Mouse (Mus musculus): ENCODE measurements around the gene Map4. TPM values are rescaled to one million over a fixed set of nuclear protein-coding genes. Genes with fewer than 3 reads are reported as not detected.
"Not testable (repeated sequence)": the region's sequence is repeated elsewhere in the genome, so short reads cannot be mapped to it uniquely, and the experiment has no call there.

Gene Map4
- polyA plus RNA-seq, 1 experiment from 2014 or later: 53.9 TPM

GRCm38 (mm10) chr9:109971711-109972110 lies 40.5 kb downstream of the Map4 start:
- not testable (repeated sequence) for H3K36me3 ChIP-seq (ENCODE audit: insufficient read depth, low read length); H3K9me3 ChIP-seq (ENCODE audit: low read length); H3K4me2 ChIP-seq (replicated peaks; ENCODE audit: low read depth, low read length); H3K27me3 ChIP-seq (ENCODE audit: insufficient read depth, low read length); H3K4me3 ChIP-seq (ENCODE audit: low read length); H3K27ac ChIP-seq (ENCODE audit: low read length); H3K9ac ChIP-seq (replicated peaks; ENCODE audit: low read length); ATAC-seq (ENCODE audit: low FRiP score, low TSS enrichment)
- WGBS: 96% methylated on average over 5 of the region's 5 CpGs
- peaks cover 11% of the 10 kb centered on the region for H3K4me1 ChIP-seq (ENCODE audit: insufficient read depth, low read length)

GRCm38 (mm10) chr9:109980223-109980622 lies 49.0 kb downstream of the Map4 start:
- not testable (repeated sequence) for H3K27me3 ChIP-seq (ENCODE audit: insufficient read depth, low read length); H3K9ac ChIP-seq (replicated peaks; ENCODE audit: low read length); H3K4me2 ChIP-seq (replicated peaks; ENCODE audit: low read depth, low read length); H3K4me1 ChIP-seq (ENCODE audit: insufficient read depth, low read length); ATAC-seq (ENCODE audit: low FRiP score, low TSS enrichment); H3K9me3 ChIP-seq (ENCODE audit: low read length); H3K4me3 ChIP-seq (ENCODE audit: low read length); H3K27ac ChIP-seq (ENCODE audit: low read length); H3K36me3 ChIP-seq (ENCODE audit: insufficient read depth, low read length)
- WGBS: 91% methylated on average over 4 of the region's 4 CpGs

GRCm38 (mm10) chr9:109985416-109985815 lies 54.2 kb downstream of the Map4 start:
- H3K9ac ChIP-seq (replicated peaks; ENCODE audit: low read length): no peak overlapping the region
- 30% methylated on average over 4 of the region's 4 CpGs for WGBS
- H3K27ac ChIP-seq (ENCODE audit: low read length): no peak overlapping the region
- ATAC-seq (ENCODE audit: low FRiP score, low TSS enrichment): peak; percentile 90
- no peak overlapping the region for H3K4me2 ChIP-seq (replicated peaks; ENCODE audit: low read depth, low read length)
- H3K27me3 ChIP-seq (ENCODE audit: insufficient read depth, low read length): no peaks in the 10 kb centered on the region
- no peaks in the 10 kb centered on the region for H3K4me1 ChIP-seq (ENCODE audit: insufficient read depth, low read length)
- no peak overlapping the region for H3K4me3 ChIP-seq (ENCODE audit: low read length)
- no peaks in the 10 kb centered on the region for H3K9me3 ChIP-seq (ENCODE audit: low read length)
- 0 out of 2 replicates have a peak, but pooled peaks cover 5% of the 10 kb centered on the region for H3K36me3 ChIP-seq (ENCODE audit: insufficient read depth, low read length)

DNA sequence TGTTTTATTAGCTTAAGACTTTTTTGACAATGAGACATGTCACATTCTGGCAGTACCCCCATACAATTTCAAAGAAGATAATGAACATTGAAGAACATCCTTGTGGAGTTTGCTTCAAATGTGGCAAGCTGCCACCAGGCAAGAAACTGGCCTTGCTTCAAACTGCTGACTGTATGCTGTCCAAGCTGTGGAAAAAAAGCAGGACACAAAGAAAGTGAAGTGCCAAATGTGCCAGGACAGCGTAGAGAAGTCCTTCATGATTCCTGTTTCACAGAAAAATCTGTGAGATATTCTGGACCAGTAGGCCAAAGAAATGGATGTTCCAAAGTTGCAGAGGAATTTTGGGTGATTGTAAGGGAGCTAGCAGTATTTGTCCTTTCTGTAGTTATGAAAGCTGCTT lies 57.8 kb downstream of the Map4 start:
- H3K27ac ChIP-seq (ENCODE audit: low read length): no peak overlapping the region
- H3K27me3 ChIP-seq (ENCODE audit: insufficient read depth, low read length): no peaks in the 10 kb centered on the region
- H3K9ac ChIP-seq (replicated peaks; ENCODE audit: low read length): no peak overlapping the region
- H3K4me2 ChIP-seq (replicated peaks; ENCODE audit: low read depth, low read length): no peak overlapping the region
- no peaks in the 10 kb centered on the region for H3K36me3 ChIP-seq (ENCODE audit: insufficient read depth, low read length)
- ATAC-seq (ENCODE audit: low FRiP score, low TSS enrichment): no peak
- WGBS: 97% methylated on average over 1 of the region's 1 CpGs
- H3K4me3 ChIP-seq (ENCODE audit: low read length): no peak overlapping the region
- no peaks in the 10 kb centered on the region for H3K9me3 ChIP-seq (ENCODE audit: low read length)
- no peaks in the 10 kb centered on the region for H3K4me1 ChIP-seq (ENCODE audit: insufficient read depth, low read length)

- H3K4me3 ChIP-seq (ENCODE audit: low read length): no peak overlapping the region
- WGBS: 93% methylated on average over 4 of the region's 4 CpGs
- no peak overlapping the region for H3K9ac ChIP-seq (replicated peaks; ENCODE audit: low read length)
- no peak overlapping the region for H3K4me2 ChIP-seq (replicated peaks; ENCODE audit: low read depth, low read length)
- H3K9me3 ChIP-seq (ENCODE audit: low read length): no peaks in the 10 kb centered on the region
- no peaks in the 10 kb centered on the region for H3K36me3 ChIP-seq (ENCODE audit: insufficient read depth, low read length)
- no peak overlapping the region for H3K27ac ChIP-seq (ENCODE audit: low read length)
- H3K27me3 ChIP-seq (ENCODE audit: insufficient read depth, low read length): no peaks in the 10 kb centered on the region
- no peaks in the 10 kb centered on the region for H3K4me1 ChIP-seq (ENCODE audit: insufficient read depth, low read length)
- ATAC-seq (ENCODE audit: low FRiP score, low TSS enrichment): no peak
These were observed 66.2 kb downstream of the Map4 start for GRCm38 (mm10) chr9:109997441-109997840.

DNA sequence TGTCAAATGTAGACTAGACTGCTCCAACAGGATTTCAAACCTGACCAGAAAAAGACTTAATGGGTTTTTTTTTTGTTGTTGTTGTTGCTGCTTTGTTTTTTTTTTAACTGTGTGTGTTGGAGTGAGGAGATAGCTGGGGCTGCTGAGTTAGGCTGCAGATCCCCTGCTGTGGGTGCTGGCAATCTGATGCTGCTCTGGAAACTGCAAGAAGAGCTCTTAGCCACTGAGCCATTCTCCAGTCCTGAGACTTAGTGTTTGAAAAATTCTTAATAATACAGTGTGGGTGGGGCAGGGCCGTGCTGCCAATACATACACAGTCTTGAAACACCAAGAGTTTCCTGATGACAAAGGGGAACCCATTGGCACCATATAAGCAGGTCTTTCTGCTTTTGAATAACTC lies 70.7 kb downstream of the Map4 start:
- H3K9ac ChIP-seq (replicated peaks; ENCODE audit: low read length): no peak overlapping the region
- no peaks in the 10 kb centered on the region for H3K4me1 ChIP-seq (ENCODE audit: insufficient read depth, low read length)
- H3K27ac ChIP-seq (ENCODE audit: low read length): no peak overlapping the region
- no peak overlapping the region for H3K4me2 ChIP-seq (replicated peaks; ENCODE audit: low read depth, low read length)
- H3K9me3 ChIP-seq (ENCODE audit: low read length): no peaks in the 10 kb centered on the region
- no peak for ATAC-seq (ENCODE audit: low FRiP score, low TSS enrichment)
- no peaks in the 10 kb centered on the region for H3K27me3 ChIP-seq (ENCODE audit: insufficient read depth, low read length)
- no peak overlapping the region for H3K4me3 ChIP-seq (ENCODE audit: low read length)
- H3K36me3 ChIP-seq (ENCODE audit: insufficient read depth, low read length): no peaks in the 10 kb centered on the region
- WGBS: 62% methylated on average over 1 of the region's 1 CpGs

DNA sequence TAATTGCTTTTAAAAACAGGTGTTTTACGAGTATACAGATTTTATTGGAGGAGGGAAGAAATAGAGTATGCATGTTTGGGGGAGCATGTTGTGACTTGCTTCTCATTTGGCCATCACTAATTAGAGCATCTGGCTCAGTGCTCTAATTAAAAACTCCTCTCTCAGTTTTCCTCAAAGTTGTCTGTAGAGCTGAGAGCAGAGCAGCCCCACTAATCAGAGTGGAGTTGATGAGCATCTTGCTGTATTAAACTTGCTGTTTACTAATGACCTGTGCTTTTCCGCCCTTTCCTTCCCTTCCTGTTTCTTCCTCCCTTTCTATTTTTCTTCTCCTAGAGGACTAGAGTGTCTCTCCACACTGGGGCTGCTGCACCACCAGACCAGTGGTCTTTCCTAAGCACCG lies 71.2 kb downstream of the Map4 start:
- no peaks in the 10 kb centered on the region for H3K9me3 ChIP-seq (ENCODE audit: low read length)
- no peak overlapping the region for H3K4me3 ChIP-seq (ENCODE audit: low read length)
- no peaks in the 10 kb centered on the region for H3K27me3 ChIP-seq (ENCODE audit: insufficient read depth, low read length)
- no peak overlapping the region for H3K4me2 ChIP-seq (replicated peaks; ENCODE audit: low read depth, low read length)
- no peaks in the 10 kb centered on the region for H3K36me3 ChIP-seq (ENCODE audit: insufficient read depth, low read length)
- 86% methylated on average over 3 of the region's 3 CpGs for WGBS
- H3K9ac ChIP-seq (replicated peaks; ENCODE audit: low read length): no peak overlapping the region
- no peaks in the 10 kb centered on the region for H3K4me1 ChIP-seq (ENCODE audit: insufficient read depth, low read length)
- ATAC-seq (ENCODE audit: low FRiP score, low TSS enrichment): no peak
- H3K27ac ChIP-seq (ENCODE audit: low read length): no peak overlapping the region

GRCm38 (mm10) chr9:110019224-110019623 lies 88.0 kb downstream of the Map4 start:
- Histone ChIP-seq H3K36me3 (ENCODE audit: insufficient read depth, low read length) (no peaks in the 10 kb centered on the region), H3K4me3 (ENCODE audit: low read length) (no peak overlapping the region), H3K27me3 (ENCODE audit: insufficient read depth, low read length) (no peaks in the 10 kb centered on the region), H3K4me1 (ENCODE audit: insufficient read depth, low read length) (no peaks in the 10 kb centered on the region), H3K4me2 (replicated peaks; ENCODE audit: low read depth, low read length) (no peak overlapping the region), H3K9me3 (ENCODE audit: low read length) (no peaks in the 10 kb centered on the region), H3K9ac (replicated peaks; ENCODE audit: low read length) (no peak overlapping the region), H3K27ac (ENCODE audit: low read length) (no peak overlapping the region)
- 20% methylated on average over 7 of the region's 7 CpGs for WGBS
- no peak; the same call in 1 of the 2 replicates for ATAC-seq (ENCODE audit: low FRiP score, low TSS enrichment)

GRCm38 (mm10) chr9:110020405-110020804 lies 89.1 kb downstream of the Map4 start:
- Histone ChIP-seq H3K27ac (ENCODE audit: low read length) (no peak overlapping the region), H3K36me3 (ENCODE audit: insufficient read depth, low read length) (no peaks in the 10 kb centered on the region), H3K9ac (replicated peaks; ENCODE audit: low read length) (no peak overlapping the region), H3K4me3 (ENCODE audit: low read length) (no peak overlapping the region), H3K27me3 (ENCODE audit: insufficient read depth, low read length) (no peaks in the 10 kb centered on the region), H3K4me1 (ENCODE audit: insufficient read depth, low read length) (no peaks in the 10 kb centered on the region), H3K4me2 (replicated peaks; ENCODE audit: low read depth, low read length) (no peak overlapping the region), H3K9me3 (ENCODE audit: low read length) (no peaks in the 10 kb centered on the region)
- 79% methylated on average over 5 of the region's 5 CpGs for WGBS
- ATAC-seq (ENCODE audit: low FRiP score, low TSS enrichment): no peak

- 100% methylated on average over 1 of the region's 1 CpGs for WGBS
- Histone ChIP-seq H3K4me1 (ENCODE audit: insufficient read depth, low read length) (no peaks in the 10 kb centered on the region), H3K4me2 (replicated peaks; ENCODE audit: low read depth, low read length) (no peak overlapping the region), H3K27ac (ENCODE audit: low read length) (no peak overlapping the region), H3K9ac (replicated peaks; ENCODE audit: low read length) (no peak overlapping the region), H3K27me3 (ENCODE audit: insufficient read depth, low read length) (no peaks in the 10 kb centered on the region), H3K4me3 (ENCODE audit: low read length) (no peak overlapping the region), H3K9me3 (ENCODE audit: low read length) (no peaks in the 10 kb centered on the region), H3K36me3 (ENCODE audit: insufficient read depth, low read length) (no peaks in the 10 kb centered on the region; the same call in 1 of the 2 replicates)
- no peak for ATAC-seq (ENCODE audit: low FRiP score, low TSS enrichment)
These were observed 90.2 kb downstream of the Map4 start for GRCm38 (mm10) chr9:110021463-110021862.

DNA sequence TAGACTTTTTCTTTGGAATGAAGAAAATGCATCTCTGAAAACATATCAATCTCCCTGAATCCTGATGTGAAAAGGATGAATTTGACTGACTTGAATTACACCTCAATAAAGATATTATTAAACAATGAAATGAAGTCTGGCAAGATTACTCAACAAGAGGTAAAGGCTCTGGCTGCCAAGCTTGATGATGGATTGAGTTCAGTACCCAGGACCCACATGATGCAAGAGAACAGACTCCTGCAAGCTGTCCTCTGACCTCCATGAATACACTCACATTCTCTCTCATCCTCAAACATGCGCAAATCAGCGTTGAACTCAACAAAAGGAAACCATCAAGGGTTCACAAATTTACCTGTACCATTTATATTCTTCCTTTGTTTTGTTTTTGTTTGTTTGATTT lies 90.9 kb downstream of the Map4 start:
- Histone ChIP-seq H3K27me3 (ENCODE audit: insufficient read depth, low read length) (no peaks in the 10 kb centered on the region), H3K4me2 (replicated peaks; ENCODE audit: low read depth, low read length) (no peak overlapping the region), H3K27ac (ENCODE audit: low read length) (no peak overlapping the region), H3K4me1 (ENCODE audit: insufficient read depth, low read length) (no peaks in the 10 kb centered on the region), H3K9me3 (ENCODE audit: low read length) (no peaks in the 10 kb centered on the region), H3K9ac (replicated peaks; ENCODE audit: low read length) (no peak overlapping the region), H3K36me3 (ENCODE audit: insufficient read depth, low read length) (no peaks in the 10 kb centered on the region; the same call in 1 of the 2 replicates), H3K4me3 (ENCODE audit: low read length) (no peak overlapping the region)
- 91% methylated on average over 2 of the region's 2 CpGs for WGBS
- no peak for ATAC-seq (ENCODE audit: low FRiP score, low TSS enrichment)
